Mouse (Mus musculus) regulatory T cell (primary cell): Measurements from ENCODE around the gene Lsm4.

Source experiments
- in situ Hi-C: fragments of 300-600 bp; cut with MboI, MseI; formaldehyde crosslinking; loops from one replicate; pipeline ENCODE4 v1.15.1; 2025; ENCODE audit warnings: high pct_unique_total_duplicates

Gene Lsm4

DNA sequence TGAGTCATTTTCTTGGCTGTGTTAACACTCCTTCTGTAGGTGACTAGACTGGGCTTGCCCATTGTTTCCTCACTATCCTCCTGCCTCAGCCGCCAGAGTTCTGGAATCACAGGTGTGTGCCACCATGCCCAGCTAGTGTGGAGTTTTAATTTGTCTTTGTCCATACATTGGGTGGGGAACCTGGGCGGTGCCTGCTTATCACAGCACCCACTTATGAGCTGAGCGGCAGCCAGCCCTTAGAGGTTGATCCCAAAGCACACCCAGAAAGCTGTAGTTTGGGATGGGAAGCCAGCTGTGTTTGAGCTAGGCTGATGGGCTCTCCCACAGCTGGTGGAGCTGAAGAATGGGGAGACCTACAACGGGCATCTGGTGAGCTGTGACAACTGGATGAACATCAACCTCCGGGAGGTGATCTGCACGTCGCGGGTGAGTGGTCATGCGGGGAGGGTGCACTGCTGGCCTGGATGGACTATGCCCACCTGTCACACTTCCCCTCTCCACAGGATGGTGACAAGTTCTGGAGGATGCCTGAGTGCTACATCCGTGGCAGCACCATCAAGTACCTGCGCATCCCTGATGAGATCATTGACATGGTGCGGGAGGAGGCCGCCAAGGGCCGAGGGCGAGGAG lies 4.5 kb downstream of the Lsm4 start:
- in situ Hi-C loops = no loop called here

DNA sequence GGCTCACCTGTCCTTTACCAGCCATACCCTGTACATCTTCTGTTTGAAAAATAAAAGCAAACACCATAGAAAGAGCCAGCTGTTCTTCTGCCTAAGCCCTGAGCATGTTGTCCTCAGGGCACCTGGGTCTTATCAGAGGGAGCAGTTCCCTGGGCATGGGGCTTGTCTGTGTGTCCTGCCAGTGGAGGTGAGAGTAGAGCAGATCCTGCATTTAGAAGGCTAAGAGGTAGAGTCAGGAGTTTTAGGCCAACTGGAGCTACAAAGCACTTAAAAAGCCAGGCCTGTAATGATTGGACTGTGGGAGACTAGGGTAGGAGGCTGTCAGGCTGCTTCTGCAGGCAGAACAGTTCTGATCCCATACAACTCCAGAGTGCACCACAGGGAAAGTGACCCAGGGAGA lies 5.6 kb downstream of the Lsm4 start:
- in situ Hi-C loops = no loop called here

- in situ Hi-C loops = no loop called here
Measured at GRCm38 (mm10) chr8:70679404-70679803, 6.4 kb downstream of the Lsm4 start.

DNA sequence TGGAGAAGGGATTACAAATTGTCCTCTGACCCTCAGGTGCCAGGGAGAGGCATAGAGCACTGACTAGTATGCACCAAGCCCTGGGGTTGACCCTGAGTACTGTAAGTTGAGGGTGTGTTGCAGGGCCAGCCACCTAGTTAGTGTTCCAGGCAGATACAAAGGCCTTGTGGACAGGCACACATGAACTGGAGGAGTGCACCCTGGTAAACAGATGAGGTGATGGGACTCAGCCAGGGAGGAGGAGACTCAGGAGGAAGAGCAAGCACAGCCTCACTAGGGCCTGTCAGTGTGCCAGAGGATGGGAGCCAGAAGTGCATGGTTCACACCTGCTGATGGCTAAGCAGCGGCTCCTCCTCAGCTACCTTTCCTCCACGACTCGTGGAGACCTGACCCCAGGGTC lies 7.0 kb downstream of the Lsm4 start:
- in situ Hi-C loops = no loop called here

GRCm38 (mm10) chr8:70681410-70681809 lies 8.4 kb downstream of the Lsm4 start:
- in situ Hi-C loops = no loop called here

GRCm38 (mm10) chr8:70682193-70682592 lies 9.1 kb downstream of the Lsm4 start:
- in situ Hi-C loops = no loop called here

DNA sequence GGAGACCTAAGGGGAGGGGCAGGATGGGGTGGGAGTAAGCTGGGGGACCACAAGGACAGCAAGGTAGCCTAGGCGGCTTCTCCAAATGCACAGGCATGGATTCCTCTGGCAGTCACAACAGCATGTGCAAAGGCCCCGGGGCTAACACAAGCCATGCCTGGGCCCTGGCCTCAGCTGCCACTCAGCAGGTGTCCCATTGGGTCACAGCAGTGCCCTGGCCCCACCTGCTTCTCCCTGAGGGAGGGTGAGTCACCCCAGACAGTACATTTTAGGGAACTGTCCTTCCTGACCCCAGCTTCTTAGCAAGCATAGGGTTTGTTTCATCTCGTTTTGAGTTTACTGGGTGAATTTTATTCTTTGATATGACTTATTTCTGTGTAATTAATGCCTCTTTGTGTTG lies 9.6 kb downstream of the Lsm4 start:
- in situ Hi-C loops = no loop called here

DNA sequence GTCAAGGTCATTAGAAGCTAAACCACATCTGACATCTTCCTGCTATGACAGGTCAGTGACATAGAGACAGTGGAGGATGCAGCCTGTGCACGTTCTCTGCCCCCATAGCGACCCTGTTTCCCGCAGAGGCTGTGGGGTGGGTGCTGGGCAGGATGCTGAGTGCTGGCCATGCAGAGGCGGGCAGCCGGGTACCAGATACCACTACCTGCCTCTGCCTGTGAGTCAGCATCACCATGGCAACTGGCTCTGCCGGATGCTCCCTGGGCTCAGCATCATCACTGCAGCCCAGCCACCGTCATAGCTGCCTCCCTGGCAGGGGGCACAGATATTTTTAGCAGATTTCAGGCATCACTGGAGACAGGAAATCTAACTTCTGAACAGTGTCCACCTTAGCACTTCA lies 11.2 kb downstream of the Lsm4 start:
- in situ Hi-C loops = no loop called here

- in situ Hi-C loops = no loop called here
Measured at GRCm38 (mm10) chr8:70687576-70687975, 14.5 kb downstream of the Lsm4 start.

DNA sequence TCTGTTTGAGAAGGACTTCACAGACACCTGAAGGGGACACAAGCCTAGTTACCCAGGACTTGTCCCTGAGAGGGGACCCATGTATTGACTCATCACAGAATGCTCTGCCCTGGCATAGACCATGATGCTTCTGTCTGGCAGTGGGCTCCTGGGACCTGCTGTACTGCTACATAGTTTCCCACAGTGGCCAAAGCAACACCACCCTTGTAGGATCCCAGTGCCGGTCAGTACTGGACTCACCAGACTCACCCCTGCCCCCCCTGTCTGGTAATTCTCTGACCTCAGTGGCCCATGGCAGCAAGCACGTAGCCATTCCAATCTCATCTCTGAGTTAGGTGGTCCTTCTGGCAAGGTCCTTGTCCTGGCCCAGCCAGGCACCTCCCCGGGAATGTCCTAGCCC lies 15.1 kb downstream of the Lsm4 start:
- in situ Hi-C loops = no loop called here

GRCm38 (mm10) chr8:70689892-70690390 lies 16.9 kb downstream of the Lsm4 start:
- in situ Hi-C loops = no loop called here

DNA sequence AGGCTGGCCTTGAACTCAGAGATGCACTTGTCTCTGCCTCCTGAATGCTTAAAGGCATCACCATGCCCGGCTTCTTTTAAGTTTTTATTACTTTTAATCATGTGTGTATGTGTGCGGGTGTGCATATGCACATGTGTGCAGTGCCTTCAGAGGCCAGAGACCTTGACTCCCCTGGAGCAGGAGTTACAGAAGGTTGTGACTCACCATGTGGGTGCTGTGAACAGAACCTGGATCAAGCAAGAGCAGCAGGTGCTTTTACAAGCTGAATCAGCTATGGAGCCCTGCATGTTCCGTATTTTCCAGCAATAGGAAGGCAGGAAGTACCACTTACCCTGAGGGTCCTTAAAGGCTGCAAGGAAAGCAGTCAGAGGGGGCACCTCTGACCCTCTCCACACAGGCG lies 18.2 kb downstream of the Lsm4 start:
- in situ Hi-C loops = no loop called here

DNA sequence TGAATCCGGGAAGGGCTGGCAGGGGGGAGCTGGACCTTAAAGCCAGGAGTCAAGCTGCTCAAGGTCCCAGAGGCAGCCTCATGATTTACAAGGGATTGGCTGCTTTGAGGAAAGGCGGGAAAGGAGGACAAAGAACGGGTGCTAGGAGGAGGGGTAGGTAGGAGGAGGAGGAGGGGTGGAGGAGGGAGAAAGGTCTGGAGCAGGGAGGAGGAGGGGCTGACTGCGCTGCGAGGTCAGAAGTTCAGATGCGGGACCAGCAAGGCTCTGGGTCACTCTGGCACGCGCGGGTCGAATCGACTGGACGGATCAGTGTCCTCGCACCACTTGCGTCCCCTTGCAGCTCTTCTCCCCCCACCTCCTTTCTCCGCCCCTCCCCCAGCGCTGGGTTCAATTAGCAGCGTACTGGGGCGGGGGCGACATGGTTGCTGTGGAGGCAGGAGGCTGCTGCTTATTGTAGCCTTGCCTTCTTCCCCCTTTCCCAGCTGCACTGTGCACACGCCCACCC lies 18.7 kb downstream of the Lsm4 start:
- in situ Hi-C loops = no loop called here

- in situ Hi-C loops = no loop called here
Measured at GRCm38 (mm10) chr8:70693636-70694035, 20.6 kb downstream of the Lsm4 start.

GRCm38 (mm10) chr8:70695318-70696018 lies 22.4 kb downstream of the Lsm4 start:
- in situ Hi-C loops = no loop called here

DNA sequence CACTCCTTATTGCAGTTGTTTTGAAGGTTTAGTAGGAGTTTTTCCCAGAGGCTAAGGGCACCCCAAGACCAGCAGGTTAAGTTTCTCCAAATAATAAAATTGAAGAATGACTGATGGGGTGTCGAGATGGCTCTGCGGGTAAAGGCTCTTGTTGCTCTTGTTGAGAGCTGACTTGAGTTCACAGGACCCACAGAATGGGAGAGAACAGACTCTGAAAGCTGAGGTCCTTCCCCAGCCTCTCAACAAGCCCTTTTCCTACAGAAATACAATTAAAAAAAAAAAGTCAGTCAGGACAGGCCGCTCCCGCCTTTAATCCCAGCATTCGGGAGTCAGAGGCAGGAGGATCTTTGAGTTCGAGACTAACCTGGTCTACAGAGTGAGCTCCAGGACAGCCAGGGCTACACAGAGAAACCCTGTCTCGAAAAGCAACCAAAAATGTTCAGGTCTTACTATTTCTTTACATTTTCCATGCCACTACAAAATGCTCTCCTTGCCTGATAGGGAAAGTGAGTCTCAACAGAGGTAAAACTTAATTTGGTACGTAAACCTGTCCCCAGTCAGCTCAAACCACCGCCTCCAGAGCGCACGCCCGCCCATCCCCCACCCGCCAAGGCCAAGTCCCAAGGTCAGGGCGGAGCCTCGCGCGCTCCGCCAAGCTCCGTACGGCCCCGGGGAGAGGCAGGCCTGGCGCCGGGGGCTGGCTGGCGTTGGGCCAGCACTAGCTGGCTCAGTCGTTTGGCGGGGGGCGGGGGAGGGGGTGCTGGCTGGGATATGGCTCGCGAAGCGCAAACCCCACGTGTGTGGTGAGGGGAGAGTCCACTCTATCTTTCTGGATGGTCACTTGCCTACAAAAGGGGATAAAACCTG lies 23.2 kb downstream of the Lsm4 start:
- in situ Hi-C loops = no loop called here

- in situ Hi-C loops = no loop called here
Measured at GRCm38 (mm10) chr8:70696946-70697345, 23.9 kb downstream of the Lsm4 start.

- in situ Hi-C loops = no loop called here
Measured at GRCm38 (mm10) chr8:70697366-70698250, 24.6 kb downstream of the Lsm4 start.

GRCm38 (mm10) chr8:70698310-70699109 lies 25.5 kb downstream of the Lsm4 start, which contains the start of gene Jund:
Gene Jund (plus strand): TSS chr8:70698949.
- in situ Hi-C loops = no loop called here

- in situ Hi-C loops = no loop called here
Measured at GRCm38 (mm10) chr8:70699116-70699833, 26.2 kb downstream of the Lsm4 start.
